Mouse (Mus musculus): ENCODE results near the gene Stk38.
A peak's percentile ranks its signal among the peaks of the same experiment; 100 is the strongest.

Gene Stk38

GRCm38 (mm10) chr17:28951831-28952799 is 55.7 kb downstream of the Stk38 start, which contains the start of gene Kctd20:
Kctd20 (plus strand) TSS chr17:28951950.
- peak; percentile 92 to 95 for DNase-seq

- no peak for DNase-seq
Observed at GRCm38 (mm10) chr17:28950751-28951150, 57.0 kb downstream of the Stk38 start.

DNA sequence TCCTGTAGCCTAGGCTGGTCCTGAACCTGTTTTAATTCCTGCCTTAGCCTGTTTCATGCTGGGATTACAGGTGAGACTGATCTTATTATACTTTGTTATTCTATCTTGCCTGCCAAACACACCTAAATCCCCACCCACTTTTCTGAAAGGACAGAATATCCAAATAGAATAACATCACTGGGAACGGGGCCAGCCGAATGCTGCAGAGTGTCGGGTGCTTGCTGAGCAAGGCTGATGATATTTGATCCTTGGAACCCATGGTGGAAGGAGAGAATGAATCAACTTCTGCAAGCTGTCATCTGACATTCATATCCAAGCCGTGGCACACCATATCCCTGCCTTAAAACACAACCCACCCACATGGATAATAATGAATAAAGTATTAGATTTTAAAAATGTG is 59.1 kb downstream of the Stk38 start:
- DNase-seq = no peak

DNA sequence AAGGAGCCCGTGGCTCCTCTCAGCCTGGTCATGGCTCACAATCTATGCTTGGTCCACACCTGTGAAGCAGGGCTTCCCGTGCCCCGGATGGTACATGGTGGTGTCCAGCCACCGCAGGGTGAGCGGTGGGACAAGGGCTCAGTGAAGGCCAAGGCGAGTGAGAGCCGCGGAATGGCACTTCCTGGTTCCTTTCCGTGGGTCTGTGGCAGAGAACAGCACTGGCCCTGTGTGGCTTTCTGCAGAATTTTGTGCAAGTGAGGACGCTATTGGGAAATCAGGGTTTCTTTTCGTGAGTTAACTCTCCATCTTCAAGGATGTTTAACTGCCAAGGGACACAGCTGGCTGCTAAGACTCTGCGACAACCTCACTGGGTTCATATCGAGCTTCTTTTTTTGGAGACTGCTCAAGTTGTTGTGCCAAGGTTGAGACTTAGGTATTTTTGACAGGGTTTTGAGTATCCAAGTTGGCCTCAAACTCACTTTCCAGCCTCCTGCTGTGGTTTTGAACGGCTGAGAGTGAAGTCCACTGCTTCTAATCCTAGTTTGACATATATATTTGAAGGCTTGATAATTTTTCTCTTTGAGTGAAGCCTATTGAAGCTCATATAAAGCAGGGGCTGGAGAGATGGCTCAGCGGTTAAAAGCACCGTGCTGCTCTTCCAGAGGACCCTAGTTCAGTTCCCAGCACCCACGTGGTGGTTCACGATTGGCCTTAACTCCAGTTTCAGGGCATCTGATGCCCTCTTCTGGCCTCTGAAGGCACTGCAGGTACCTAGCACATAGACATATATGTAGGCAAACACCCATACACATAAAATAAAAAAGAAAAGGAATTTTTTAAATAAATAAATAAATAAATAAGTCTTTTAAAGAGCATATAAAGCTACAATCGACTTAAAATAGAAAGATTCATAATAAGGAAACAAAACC is 60.5 kb downstream of the Stk38 start:
- no peak for DNase-seq

DNA sequence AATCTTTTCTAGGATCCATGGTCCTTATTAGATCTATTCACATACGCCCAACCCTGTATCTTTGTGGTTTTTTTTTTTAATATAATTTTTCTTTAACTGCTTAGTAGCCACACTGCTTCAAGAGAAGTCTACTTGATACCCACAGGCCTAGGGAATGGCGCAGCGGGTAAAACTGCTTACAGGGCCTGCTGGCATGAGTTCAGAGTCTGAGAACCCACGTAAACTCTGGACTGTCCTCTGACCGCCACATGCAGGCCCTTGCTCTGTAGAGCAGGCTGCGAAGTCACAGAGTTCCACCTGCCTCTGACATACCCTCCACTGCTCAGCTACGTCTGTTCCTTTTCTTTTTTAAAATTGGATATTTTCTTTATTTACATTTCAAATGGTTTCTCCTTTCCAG is 63.3 kb downstream of the Stk38 start:
- DNase-seq = no peak

- DNase-seq = no peak
Observed at GRCm38 (mm10) chr17:28943740-28944139, 64.1 kb downstream of the Stk38 start, which contains the start of gene Pxt1. Pxt1 (minus strand) TSS chr17:28943840.

- DNase-seq = peak in 1 of 2 experiments; percentile 32
Observed at GRCm38 (mm10) chr17:28942101-28942500, 65.7 kb downstream of the Stk38 start.

- DNase-seq = no peak
Observed at GRCm38 (mm10) chr17:28940776-28941555, 66.8 kb downstream of the Stk38 start.

GRCm38 (mm10) chr17:28936622-28937345 is 71.0 kb downstream of the Stk38 start:
- DNase-seq = peak in 1 of 2 experiments; percentile 26

DNA sequence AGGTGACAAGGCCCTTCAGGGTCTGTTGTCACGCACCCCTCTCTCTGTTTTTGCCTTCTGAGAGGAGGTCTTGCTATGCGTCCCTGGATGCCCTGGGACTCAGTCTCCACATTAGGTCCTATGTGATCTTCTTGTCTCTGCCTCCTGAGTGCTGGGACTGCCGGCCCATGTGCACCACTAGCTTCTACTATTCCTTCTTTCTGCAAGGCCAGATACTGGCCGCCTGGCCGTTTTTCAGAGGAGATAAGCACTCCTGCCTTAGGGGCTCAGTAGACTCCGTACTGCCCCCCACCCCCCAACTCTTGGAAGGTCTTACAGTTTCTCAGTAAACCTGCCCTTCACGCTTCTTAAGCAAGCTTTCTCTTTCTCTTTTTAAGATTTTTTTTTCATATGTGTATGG is 71.7 kb downstream of the Stk38 start:
- no peak for DNase-seq

GRCm38 (mm10) chr17:28934120-28934916 is 73.5 kb downstream of the Stk38 start:
- DNase-seq = no peak

GRCm38 (mm10) chr17:28932274-28932673 is 75.5 kb downstream of the Stk38 start:
- DNase-seq = no peak

DNA sequence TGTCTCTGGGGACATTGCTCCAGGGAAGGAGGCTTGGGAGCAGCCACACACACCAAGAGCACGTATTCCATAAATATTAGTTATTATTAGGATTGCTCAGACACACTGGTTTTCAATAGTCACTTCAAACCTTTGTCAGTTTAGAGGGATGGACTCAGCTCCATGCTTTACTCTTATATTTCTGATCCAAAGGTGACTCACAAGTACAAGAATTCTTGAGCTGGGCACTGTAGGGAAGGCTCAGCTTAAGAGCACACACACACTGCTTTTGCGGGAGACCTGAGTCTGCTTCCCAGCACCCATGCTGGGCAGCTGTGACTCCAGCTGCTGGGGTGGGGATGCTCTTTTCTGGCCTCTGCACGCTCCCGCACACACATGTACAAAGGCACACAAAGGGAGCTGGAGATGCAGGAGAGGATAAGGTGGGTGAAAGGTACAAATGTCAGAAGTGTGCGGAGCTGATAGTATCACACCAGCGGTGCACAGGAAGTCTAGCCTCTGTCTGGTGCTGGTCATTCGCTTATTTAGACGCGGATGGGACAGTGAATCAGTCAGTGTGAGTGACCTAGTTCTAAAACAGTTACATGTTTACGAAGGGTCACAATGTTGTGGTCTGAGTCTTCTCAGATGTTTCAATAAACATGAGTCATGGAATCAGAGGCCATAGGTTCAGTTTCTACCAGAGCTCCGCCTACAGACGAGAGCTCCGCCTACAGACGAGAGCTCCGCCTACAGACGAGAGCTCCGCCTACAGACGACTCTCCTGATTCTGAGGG is 76.2 kb downstream of the Stk38 start:
- DNase-seq = no peak

GRCm38 (mm10) chr17:28930392-28931074 is 77.3 kb downstream of the Stk38 start:
- DNase-seq = peak; percentile 91 to 94

DNA sequence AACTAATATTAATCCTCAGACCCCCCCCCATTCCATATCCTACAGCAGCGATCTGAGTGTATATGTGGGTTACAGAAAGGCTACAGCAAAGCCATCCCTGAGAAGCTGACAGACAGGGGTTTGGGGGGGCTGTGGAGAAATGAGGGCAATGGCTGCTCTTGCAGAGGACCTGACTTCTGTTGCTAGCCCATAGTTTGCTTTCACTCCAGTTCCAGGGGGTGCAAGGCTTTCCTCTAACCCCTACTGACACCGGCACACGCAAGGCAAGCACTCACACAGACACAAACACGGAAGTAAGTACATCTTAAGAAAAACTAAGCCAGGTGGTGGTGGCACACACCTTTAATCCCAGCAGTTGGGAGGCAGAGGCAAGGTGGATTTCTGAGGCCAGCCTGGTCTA is 78.4 kb downstream of the Stk38 start:
- no peak for DNase-seq

DNA sequence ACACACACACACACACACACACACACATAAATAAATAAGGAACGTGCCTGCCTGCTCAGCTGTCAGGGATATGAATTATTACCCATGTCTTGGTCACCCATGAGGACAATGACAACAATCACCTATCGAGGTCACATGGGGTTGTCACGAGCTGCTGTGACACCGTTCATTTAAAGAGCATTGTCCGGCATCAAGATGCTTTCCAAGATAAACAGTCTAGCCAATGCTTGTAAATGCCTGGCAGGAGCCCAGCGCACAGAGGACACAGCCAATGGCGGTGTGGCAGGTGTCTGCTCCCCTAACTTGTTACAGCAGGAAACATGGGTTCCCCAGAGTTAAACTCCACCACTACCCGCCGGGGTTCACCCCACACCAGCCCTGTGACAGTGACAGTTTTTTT is 79.8 kb downstream of the Stk38 start:
- no peak for DNase-seq

GRCm38 (mm10) chr17:28926866-28927635 is 80.7 kb downstream of the Stk38 start:
- DNase-seq = peak; percentile 50 to 65

DNA sequence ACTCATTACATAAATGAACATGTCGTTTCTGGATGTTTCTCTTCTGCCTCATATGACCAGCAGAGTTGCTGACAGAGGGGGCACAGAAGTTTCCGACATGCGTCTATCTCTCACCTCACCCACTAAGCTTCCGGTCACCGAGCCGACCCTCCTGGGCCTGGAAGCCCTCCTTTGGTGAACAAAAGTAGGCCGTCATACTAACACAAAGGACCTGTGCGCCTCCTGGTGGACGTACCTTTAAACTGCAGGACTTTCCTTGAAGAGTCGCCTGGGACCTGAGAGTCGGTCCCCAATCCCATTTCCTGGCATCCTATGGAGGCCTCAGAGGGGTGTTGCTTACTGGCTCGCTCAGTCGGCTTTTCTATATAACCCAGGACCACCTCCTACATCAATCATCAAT is 81.4 kb downstream of the Stk38 start:
- DNase-seq = peak; percentile 74 to 83

Data from lung, adult 18-20 months (tissue).